Mouse (Mus musculus) embryonic fibroblast, embryonic 13.5 days (primary cell): ENCODE results near the gene Gm49384.

Source experiments
- CTCF ChIP-seq: IDR thresholded peaks from 2 replicates; pipeline ENCODE4 v1.5.1; 2011; ENCODE audit warnings: mild to moderate bottlenecking, control low read depth, low read length, moderate library complexity, borderline replicate concordance; ENCODE audit not compliant: insufficient read depth
- POLR2A ChIP-seq: IDR thresholded peaks from 2 replicates; pipeline ENCODE4 v1.6.1; 2011; ENCODE audit warnings: low read depth, mild to moderate bottlenecking, control low read depth, low read length, moderate library complexity

DNA sequence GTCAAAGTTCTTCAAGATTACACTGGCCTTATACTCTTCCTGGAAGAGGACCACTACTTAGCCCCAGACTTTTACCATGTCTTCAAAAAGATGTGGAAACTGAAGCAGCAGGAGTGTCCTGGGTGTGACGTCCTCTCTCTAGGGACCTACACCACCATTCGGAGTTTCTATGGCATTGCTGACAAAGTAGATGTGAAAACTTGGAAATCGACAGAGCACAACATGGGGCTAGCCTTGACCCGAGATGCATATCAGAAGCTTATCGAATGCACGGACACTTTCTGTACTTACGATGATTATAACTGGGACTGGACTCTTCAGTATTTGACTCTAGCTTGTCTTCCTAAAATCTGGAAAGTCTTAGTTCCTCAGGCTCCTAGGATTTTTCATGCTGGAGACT lies 18.7 kb downstream of the Gm49384 start:
- TF ChIP-seq POLR2A, result no peak
- no peak for TF ChIP-seq CTCF
